Mouse (Mus musculus) heart, adult 2 months (tissue): ENCODE data around the gene 1700037C18Rik.

Source experiments
- CTCF ChIP-seq: fragments of 200-600 bp; IDR thresholded peaks from 2 replicates; pipeline ENCODE4 v1.8.1; 2022; ENCODE audit warnings: antibody characterized with exemption, mild to moderate bottlenecking, moderate library complexity
- EP300 ChIP-seq: fragments of 200-500 bp; IDR thresholded peaks from 2 replicates; pipeline ENCODE4 v1.6.1; 2011; ENCODE audit warnings: low read depth, low read length, control low read depth; ENCODE audit not compliant: insufficient read depth
- POLR2A ChIP-seq: fragments of 200-500 bp; IDR thresholded peaks from 2 replicates; pipeline ENCODE4 v1.6.1; 2011; ENCODE audit warnings: mild to moderate bottlenecking, low read depth, low read length, control low read depth; ENCODE audit not compliant: insufficient read depth

- TF ChIP-seq POLR2A = no peak
- no peak for TF ChIP-seq CTCF
- TF ChIP-seq EP300 = no peak
Observed at GRCm38 (mm10) chr16:3920756-3921155, 12.3 kb upstream of the 1700037C18Rik start.
